Mouse (Mus musculus): ENCODE measurements at regions not wholly inside any gene's neighbourhood (a gene's known extent, or its start where the extent isn't known, plus 50 kb on each side); places are given as distances from the start of the nearest gene placed in this dataset.

DNA sequence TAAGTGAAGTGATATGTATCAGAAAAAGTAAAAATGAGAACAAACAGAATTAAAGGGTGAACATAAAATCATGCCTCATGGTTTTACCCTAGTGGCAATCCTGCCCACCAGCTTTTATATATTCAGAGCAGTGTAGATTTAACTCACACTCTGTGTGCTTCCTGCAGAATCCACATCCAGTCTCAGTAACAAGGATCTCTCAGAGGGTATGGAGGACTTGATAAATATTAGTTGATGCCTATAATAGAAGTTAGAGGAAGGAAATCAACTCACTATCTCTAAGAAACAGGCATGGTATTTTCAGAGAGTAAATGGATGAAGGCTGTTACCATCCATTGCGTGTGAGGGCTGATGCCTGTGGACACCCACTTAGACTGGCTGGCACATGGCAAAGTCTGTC lies 492.5 kb upstream of the Nr5a2 start:
- Histone ChIP-seq H3K27me3 (ENCODE audit: control insufficient read depth in 1 of 2, insufficient read depth in 2 of 2, low read length in 2 of 2) (no peaks in the 10 kb centered on the region), H3K79me2 (ENCODE audit: control insufficient read depth, insufficient read depth, low read length, poor library complexity) (no peaks in the 10 kb centered on the region), H3K9me3 (replicated peaks; ENCODE audit: insufficient read depth, low read length) (no peaks in the 10 kb centered on the region), H3K4me1 (ENCODE audit: control insufficient read depth in 1 of 2, insufficient read depth in 2 of 2, low read length in 2 of 2) (no peaks in the 10 kb centered on the region), H3K36me3 (ENCODE audit: control insufficient read depth in 1 of 2, insufficient read depth in 2 of 2, low read length in 2 of 2) (no peaks in the 10 kb centered on the region), H3K9ac (ENCODE audit: control insufficient read depth, low read depth, low read length, poor library complexity, severe bottlenecking) (no peak overlapping the region), H3K4me3 (ENCODE audit: control insufficient read depth in 1 of 2, insufficient read depth in 1 of 2, low read depth in 2 of 2, low read length in 2 of 2) (no peak overlapping the region), H3K27ac (ENCODE audit: control insufficient read depth, low read depth, low read length) (no peak overlapping the region)
- no peak for DNase-seq (ENCODE audit: low read depth, low spot score)
- TF ChIP-seq NELFE (IDR thresholded peaks at IDR 0.05; ENCODE audit: low read depth, low read length) (no peak), ETS1 (IDR thresholded peaks at IDR 0.05; ENCODE audit: low read depth, low read length) (no peak), TCF12 (IDR thresholded peaks at IDR 0.05; ENCODE audit: low read depth, low read length) (no peak), POLR2A (IDR thresholded peaks at IDR 0.05; ENCODE audit: control insufficient read depth in 1 of 2, insufficient read depth in 1 of 2, low read depth in 1 of 2, low read length in 2 of 2, poor library complexity in 1 of 2) (no peak), POLR2AphosphoS2 (IDR thresholded peaks at IDR 0.05; ENCODE audit: low read length) (no peak), EP300 (IDR thresholded peaks at IDR 0.05; ENCODE audit: low read depth in 1 of 2, low read length in 2 of 2) (no peak), USF2 (IDR thresholded peaks at IDR 0.05; ENCODE audit: borderline replicate concordance in 1 of 2, insufficient read depth in 1 of 2, low read depth in 1 of 2, low read length in 2 of 2) (no peak), TBP (IDR thresholded peaks at IDR 0.05; ENCODE audit: low read depth, low read length) (no peak), HCFC1 (IDR thresholded peaks at IDR 0.05; ENCODE audit: low read depth, low read length) (no peak), ZNF384 (IDR thresholded peaks at IDR 0.05; ENCODE audit: low read depth, low read length) (no peak), JUND (IDR thresholded peaks at IDR 0.05; ENCODE audit: low read depth, low read length) (no peak), CHD2 (IDR thresholded peaks at IDR 0.05; ENCODE audit: low read length) (no peak), UBTF (IDR thresholded peaks at IDR 0.05; ENCODE audit: borderline replicate concordance, insufficient read depth, low read depth, low read length) (no peak), TAL1 (IDR thresholded peaks at IDR 0.05; ENCODE audit: low read length) (no peak), RCOR1 (IDR thresholded peaks at IDR 0.05; ENCODE audit: low read depth, low read length) (no peak), GABPA (IDR thresholded peaks at IDR 0.05; ENCODE audit: low read depth, low read length) (no peak)

DNA sequence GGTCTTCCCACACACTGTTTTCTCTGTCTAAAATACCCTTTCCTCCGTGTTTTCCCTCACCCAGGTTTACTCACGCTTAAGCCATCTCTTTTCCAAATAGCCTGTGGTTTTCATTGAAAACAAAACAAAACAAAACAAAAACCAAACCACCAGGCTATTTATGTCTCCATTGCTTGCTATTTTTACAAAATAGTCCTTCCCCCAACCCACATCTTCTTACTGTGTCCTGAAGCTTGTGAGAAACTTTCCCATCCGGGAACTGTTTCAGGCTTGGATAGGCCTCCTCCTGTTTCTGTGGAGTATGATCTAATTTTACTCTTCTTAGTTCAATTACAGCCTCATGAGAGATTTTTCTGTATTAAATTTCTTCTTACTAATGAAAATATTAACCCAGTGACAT lies 486.2 kb upstream of the Nr5a2 start:
- no peak for DNase-seq (ENCODE audit: low read depth, low spot score)
- Histone ChIP-seq H3K27me3 (ENCODE audit: control insufficient read depth in 1 of 2, insufficient read depth in 2 of 2, low read length in 2 of 2) (no peaks in the 10 kb centered on the region), H3K36me3 (ENCODE audit: control insufficient read depth in 1 of 2, insufficient read depth in 2 of 2, low read length in 2 of 2) (no peaks in the 10 kb centered on the region), H3K9me3 (replicated peaks; ENCODE audit: insufficient read depth, low read length) (no peaks in the 10 kb centered on the region), H3K4me3 (ENCODE audit: control insufficient read depth in 1 of 2, insufficient read depth in 1 of 2, low read depth in 2 of 2, low read length in 2 of 2) (no peak overlapping the region), H3K27ac (ENCODE audit: control insufficient read depth, low read depth, low read length) (no peak overlapping the region), H3K79me2 (ENCODE audit: control insufficient read depth, insufficient read depth, low read length, poor library complexity) (no peaks in the 10 kb centered on the region), H3K9ac (ENCODE audit: control insufficient read depth, low read depth, low read length, poor library complexity, severe bottlenecking) (no peak overlapping the region), H3K4me1 (ENCODE audit: control insufficient read depth in 1 of 2, insufficient read depth in 2 of 2, low read length in 2 of 2) (no peaks in the 10 kb centered on the region)
- no peak for TF ChIP-seq MAZ (IDR thresholded peaks at IDR 0.05; ENCODE audit: low read depth, low read length)
- no peak for TF ChIP-seq CHD1 (IDR thresholded peaks at IDR 0.05; ENCODE audit: low read depth, low read length)
- no peak for TF ChIP-seq NRF1 (IDR thresholded peaks at IDR 0.05; ENCODE audit: insufficient read depth, low read depth, low read length, poor library complexity, severe bottlenecking)

Data from MEL (cell line).